Mouse (Mus musculus) cerebral cortex, adult 2 months (tissue): ENCODE measurements around the gene Ipo9.

Experiments used
- WGBS: fragments of 180-500 bp; shearing (Covaris S2); methylation state at CpG from one replicate; pipeline ENCODE4 v1.1.7; 2018; 5-methylcytosine and 5-hydroxymethylcytosine counted together

The Ipo9 gene

GRCm38 (mm10) chr1:135430669-135431017, 344 bp upstream of the Ipo9 start:
- 3% methylated on average over 14 of the region's 14 CpGs for WGBS

- WGBS = 81% methylated on average over 6 of the region's 6 CpGs
Measured at GRCm38 (mm10) chr1:135427390-135427789, 2.9 kb downstream of the Ipo9 start.

- WGBS = 95% methylated on average over 10 of the region's 10 CpGs
Measured at GRCm38 (mm10) chr1:135426645-135427044, 3.7 kb downstream of the Ipo9 start.

GRCm38 (mm10) chr1:135422772-135423171, 7.5 kb downstream of the Ipo9 start:
- WGBS = 77% methylated on average over 6 of the region's 6 CpGs

- WGBS = 86% methylated on average over 4 of the region's 4 CpGs
Measured at GRCm38 (mm10) chr1:135412130-135412529, 18.2 kb downstream of the Ipo9 start.

GRCm38 (mm10) chr1:135410967-135411366, 19.3 kb downstream of the Ipo9 start:
- 21% methylated on average over 2 of the region's 2 CpGs for WGBS

- WGBS = 96% methylated on average over 4 of the region's 4 CpGs
Measured at GRCm38 (mm10) chr1:135408973-135409372, 21.3 kb downstream of the Ipo9 start.

GRCm38 (mm10) chr1:135405356-135405755, 24.9 kb downstream of the Ipo9 start:
- 70% methylated on average over 7 of the region's 7 CpGs for WGBS

GRCm38 (mm10) chr1:135401452-135402110, 28.7 kb downstream of the Ipo9 start:
- WGBS = 90% methylated on average over 3 of the region's 3 CpGs

GRCm38 (mm10) chr1:135399466-135399865, 30.8 kb downstream of the Ipo9 start:
- WGBS = 88% methylated on average over 5 of the region's 5 CpGs

GRCm38 (mm10) chr1:135385161-135385560, 45.1 kb downstream of the Ipo9 start:
- 42% methylated on average over 9 of the region's 9 CpGs for WGBS

GRCm38 (mm10) chr1:135384171-135384570, 46.1 kb downstream of the Ipo9 start:
- 66% methylated on average over 5 of the region's 5 CpGs for WGBS

GRCm38 (mm10) chr1:135381560-135381959, 48.7 kb downstream of the Ipo9 start:
- 58% methylated on average over 6 of the region's 6 CpGs for WGBS

- 28% methylated on average over 15 of the region's 15 CpGs for WGBS
Measured at GRCm38 (mm10) chr1:135380071-135380991, 50.0 kb downstream of the Ipo9 start.

- 39% methylated on average over 2 of the region's 2 CpGs for WGBS
Measured at GRCm38 (mm10) chr1:135379048-135379447, 51.3 kb downstream of the Ipo9 start.

GRCm38 (mm10) chr1:135378576-135378975, 51.7 kb downstream of the Ipo9 start:
- WGBS = 28% methylated on average over 9 of the region's 9 CpGs

- 1% methylated on average over 38 of the region's 38 CpGs for WGBS
Measured at GRCm38 (mm10) chr1:135374868-135375581, 55.3 kb downstream of the Ipo9 start, which contains the start of gene Shisa4. Shisa4 (minus strand) TSS chr1:135375237.

- 3% methylated on average over 19 of the region's 19 CpGs for WGBS
Measured at GRCm38 (mm10) chr1:135374175-135374867, 56.0 kb downstream of the Ipo9 start.

- 50% methylated on average over 4 of the region's 4 CpGs for WGBS
Measured at GRCm38 (mm10) chr1:135373171-135373677, 57.1 kb downstream of the Ipo9 start.

- WGBS = 70% methylated on average over 5 of the region's 5 CpGs
Measured at GRCm38 (mm10) chr1:135369415-135369814, 60.9 kb downstream of the Ipo9 start.

- WGBS = 5% methylated on average over 14 of the region's 14 CpGs
Measured at GRCm38 (mm10) chr1:135368982-135369381, 61.3 kb downstream of the Ipo9 start.
